29 mouse cellular contexts compared by ENCODE assay signal in genomic region chr2:165748426-165748825, GRCm38 (mm10).
DNase-seq lines count a peak whose midpoint lies in the region; ATAC-seq and TF ChIP-seq lines count a peak whose summit lies in the region.
"Had no signal": no experiment of that assay in that cellular context is flagged by ENCODE, and none has a peak within 500 bp of the region (broad histone marks: within the 10 kb centered on the region; RNA-seq: fewer than 3 reads in every experiment).

No protein-coding gene starts in this region.

- TF ChIP-seq POLR2A in myocyte (IDR thresholded peaks at IDR 0.05; ENCODE audit: insufficient read length, low read depth), result no peak

- TF ChIP-seq EP300 in stomach, postnatal 0 days (optimal IDR thresholded peaks at IDR 0.05), result no peak

- H3K9me3 ChIP-seq in heart, embryonic 10.5 days, result no peaks in the 10 kb centered on the region
- H3K9me3 ChIP-seq in heart, embryonic 12.5 days (replicated peaks), result no peaks in the 10 kb centered on the region
- no peaks in the 10 kb centered on the region for H3K9me3 ChIP-seq in embryonic facial prominence, embryonic 12.5 days
- H3K9me3 ChIP-seq in stomach, postnatal 0 days (ENCODE audit: control insufficient read depth, low read length), result no peaks in the 10 kb centered on the region
- H3K9me3 ChIP-seq: hindbrain, embryonic 12.5 days; limb, embryonic 15.5 days; liver, embryonic 13.5 days; midbrain, embryonic 13.5 days; neural tube, embryonic 15.5 days had no signal

- no peak for TF ChIP-seq CTCF in stomach, postnatal 0 days (IDR thresholded peaks at IDR 0.05; ENCODE audit: low read depth)

- no peaks in the 10 kb centered on the region for H3K79me2 ChIP-seq in myocyte (ENCODE audit: control insufficient read depth, insufficient read depth)

- H3ac ChIP-seq in myocyte (ENCODE audit: control insufficient read depth, insufficient read length), result no peak overlapping the region

- H3K36me3 ChIP-seq in heart, embryonic 10.5 days, result no peaks in the 10 kb centered on the region
- no peaks in the 10 kb centered on the region for H3K36me3 ChIP-seq in heart, embryonic 12.5 days
- no peaks in the 10 kb centered on the region for H3K36me3 ChIP-seq in embryonic facial prominence, embryonic 12.5 days
- H3K36me3 ChIP-seq in myocyte (ENCODE audit: control insufficient read depth, insufficient read depth), result no peaks in the 10 kb centered on the region
- H3K36me3 ChIP-seq in stomach, postnatal 0 days (ENCODE audit: control insufficient read depth, insufficient read depth, low read length), result no peaks in the 10 kb centered on the region
- H3K36me3 ChIP-seq: hindbrain, embryonic 12.5 days; limb, embryonic 15.5 days; liver, embryonic 13.5 days; midbrain, embryonic 13.5 days; neural tube, embryonic 15.5 days had no signal

- H3K4me1 ChIP-seq in heart, embryonic 10.5 days, result peaks cover 12% of the 10 kb centered on the region
- no peaks in the 10 kb centered on the region for H3K4me1 ChIP-seq in heart, embryonic 12.5 days (replicated peaks)
- peaks cover 19% of the 10 kb centered on the region for H3K4me1 ChIP-seq in embryonic facial prominence, embryonic 12.5 days
- no peaks in the 10 kb centered on the region for H3K4me1 ChIP-seq in stomach, postnatal 0 days (replicated peaks; ENCODE audit: control insufficient read depth, insufficient read depth)
- H3K4me1 ChIP-seq: liver, embryonic 13.5 days had no signal

- 8% methylated on average over 11 of the region's 11 CpGs for WGBS in heart, embryonic 10.5 days
- WGBS in heart, embryonic 12.5 days, result 12% methylated on average over 11 of the region's 11 CpGs
- 7% methylated on average over 11 of the region's 11 CpGs for WGBS in embryonic facial prominence, embryonic 12.5 days
- 24% methylated on average over 11 of the region's 11 CpGs for WGBS in stomach, postnatal 0 days

- no peak for ATAC-seq in heart, embryonic 12.5 days (ENCODE audit: insufficient number of reproducible peaks, low FRiP score)
- ATAC-seq in embryonic facial prominence, embryonic 12.5 days (ENCODE audit: insufficient number of reproducible peaks, insufficient read depth, low FRiP score, low TSS enrichment), result no peak
- no peak for ATAC-seq in stomach, postnatal 0 days (ENCODE audit: low FRiP score, low TSS enrichment)
- ATAC-seq: CD4-positive, CD25-positive, alpha-beta regulatory T cell, adult 4 months; forebrain, embryonic 14.5 days; intestine, embryonic 16.5 days; lung, postnatal 0 days; midbrain, embryonic 13.5 days had no signal

- H3K9ac ChIP-seq in heart, embryonic 12.5 days, result no peak overlapping the region
- H3K9ac ChIP-seq in embryonic facial prominence, embryonic 12.5 days, result no peak overlapping the region
- no peak overlapping the region for H3K9ac ChIP-seq in stomach, postnatal 0 days (ENCODE audit: low read length)
- H3K9ac ChIP-seq: hindbrain, embryonic 12.5 days; limb, embryonic 15.5 days; liver, embryonic 13.5 days; midbrain, embryonic 13.5 days; neural tube, embryonic 15.5 days had no signal

- peaks cover 29% of the 10 kb centered on the region; the same call in 1 of the 2 replicates for H3K27me3 ChIP-seq in heart, embryonic 10.5 days (ENCODE audit: insufficient read depth, poor library complexity, severe bottlenecking)
- peaks cover 23% of the 10 kb centered on the region; the same call in 1 of the 2 replicates for H3K27me3 ChIP-seq in heart, embryonic 12.5 days (replicated peaks)
- no peaks in the 10 kb centered on the region for H3K27me3 ChIP-seq in embryonic facial prominence, embryonic 12.5 days
- H3K27me3 ChIP-seq in myocyte (ENCODE audit: control insufficient read depth, insufficient read depth, insufficient read length), result no peaks in the 10 kb centered on the region
- no peaks in the 10 kb centered on the region for H3K27me3 ChIP-seq in stomach, postnatal 0 days (ENCODE audit: control insufficient read depth, insufficient read depth, low read length)
- H3K27me3 ChIP-seq: hindbrain, embryonic 12.5 days; limb, embryonic 15.5 days; liver, embryonic 13.5 days; neural tube, embryonic 15.5 days had no signal

- H3K27ac ChIP-seq in heart, embryonic 10.5 days, result peak overlapping the region; percentile 11; the same call in 1 of the 2 replicates
- H3K27ac ChIP-seq in heart, embryonic 12.5 days (ENCODE audit: poor library complexity, severe bottlenecking), result no peak overlapping the region
- H3K27ac ChIP-seq in embryonic facial prominence, embryonic 12.5 days, result peak overlapping the region; percentile 61
- H3K27ac ChIP-seq in stomach, postnatal 0 days (replicated peaks), result no peak overlapping the region
- H3K27ac ChIP-seq: heart, adult 2 months; hindbrain, embryonic 12.5 days; kidney, postnatal 0 days; limb, embryonic 15.5 days; liver, embryonic 13.5 days; macrophage; midbrain, embryonic 13.5 days; neural tube, embryonic 15.5 days had no signal

- H3K4me2 ChIP-seq in heart, embryonic 12.5 days, result no peak overlapping the region
- H3K4me2 ChIP-seq in embryonic facial prominence, embryonic 12.5 days (replicated peaks), result no peak overlapping the region; the same call in 1 of the 2 replicates
- H3K4me2 ChIP-seq in myocyte (ENCODE audit: low read depth), result peak overlapping the region; percentile 18
- H3K4me2 ChIP-seq in stomach, postnatal 0 days (replicated peaks; ENCODE audit: low read depth), result no peak overlapping the region
- H3K4me2 ChIP-seq: hindbrain, embryonic 12.5 days; limb, embryonic 15.5 days; liver, embryonic 13.5 days; midbrain, embryonic 13.5 days; neural tube, embryonic 15.5 days had no signal

- no peak overlapping the region for H3K4me3 ChIP-seq in heart, embryonic 10.5 days
- no peak overlapping the region for H3K4me3 ChIP-seq in heart, embryonic 12.5 days
- H3K4me3 ChIP-seq in embryonic facial prominence, embryonic 12.5 days, result no peak overlapping the region
- no peak overlapping the region for H3K4me3 ChIP-seq in myocyte
- no peak overlapping the region for H3K4me3 ChIP-seq in stomach, postnatal 0 days (ENCODE audit: low read depth, low read length)
- H3K4me3 ChIP-seq: erythroblast, embryonic 14.5 days; heart, adult 2 months; hindbrain, embryonic 12.5 days; limb, embryonic 15.5 days; liver, embryonic 13.5 days; midbrain, embryonic 13.5 days; neural tube, embryonic 15.5 days had no signal

- no peak for DNase-seq in heart, embryonic 10.5 days (ENCODE audit: low spot score)
- peak; percentile 37 for DNase-seq in ZHBTc4 (ENCODE audit: low read depth, low spot score)
- no peak for DNase-seq in stomach, postnatal 0 days (ENCODE audit: low spot score)
- no peak for DNase-seq in testis, postnatal 14 days (ENCODE audit: low spot score)
- DNase-seq: adrenal gland, postnatal 10 days; cerebellum, adult 8-10 months; cerebellum, postnatal 25 days; heart, adult 2 months; kidney, adult 8-10 months; kidney, postnatal 4 days; layer of hippocampus, postnatal 36 days; liver, embryonic 13.5 days; spleen, adult 18-20 months; thymus, adult 2 months; thymus, postnatal 36 days had no signal

TF ChIP-seq in myocyte, 11 proteins besides CTCF, POLR2A, EP300 and RAD21:
- no peak for TF ChIP-seq TCF3 (IDR thresholded peaks at IDR 0.05; ENCODE audit: insufficient read length, low read depth)
- no peak for TF ChIP-seq MYOD1 (IDR thresholded peaks at IDR 0.05; ENCODE audit: control insufficient read depth in 1 of 3, insufficient read length in 2 of 3, low read depth in 2 of 3)
- TF ChIP-seq CEBPB (IDR thresholded peaks at IDR 0.05; ENCODE audit: insufficient read depth, poor library complexity, severe bottlenecking), result no peak

Comparison
In these comparisons a context has a peak if more than half of its experiments do, and no peak if none do; other contexts are left out.
1. H3K27ac ChIP-seq: peak in heart, embryonic 10.5 days (single experiment) and embryonic facial prominence, embryonic 12.5 days (single experiment); none in heart, embryonic 12.5 days (single experiment) and stomach, postnatal 0 days (single experiment).